Mouse (Mus musculus) cortical plate, adult 2 months (tissue): Measurements from ENCODE around the gene 9230113P08Rik. TPM values are rescaled to one million over a fixed set of nuclear protein-coding genes. Genes with fewer than 3 reads are reported as not detected.
"Not testable (repeated sequence)": the region's sequence is repeated elsewhere in the genome, so short reads cannot be mapped to it uniquely, and the experiment has no call there.

Experiments used
- H3K27ac ChIP-seq: fragments of 200-500 bp; 2 replicates; pipeline ENCODE4 v1.5.1; 2012; ENCODE audit warnings: low read length, control low read depth, inconsistent platforms; ENCODE audit not compliant: insufficient read depth
- H3K4me1 ChIP-seq: fragments of 200-500 bp; 2 replicates; pipeline ENCODE4 v1.6.1; 2011; ENCODE audit warnings: low read length; ENCODE audit not compliant: control insufficient read depth, insufficient read depth
- H3K4me3 ChIP-seq: fragments of 200-500 bp; 2 replicates; pipeline ENCODE4 v1.5.1; 2011; ENCODE audit warnings: mild to moderate bottlenecking, low read length, control low read depth; ENCODE audit not compliant: insufficient read depth
- CTCF ChIP-seq: fragments of 200-500 bp; IDR thresholded peaks from 2 replicates; pipeline ENCODE4 v1.5.1; 2011; ENCODE audit warnings: mild to moderate bottlenecking, control low read depth, low read length; ENCODE audit not compliant: insufficient read depth; ENCODE audit errors: extremely low read depth
- POLR2A ChIP-seq: fragments of 200-500 bp; IDR thresholded peaks from 2 replicates; pipeline ENCODE4 v1.6.1; 2011; ENCODE audit warnings: mild to moderate bottlenecking, low read length, control low read depth; ENCODE audit not compliant: insufficient read depth; ENCODE audit errors: extremely low read depth
- polyA plus RNA-seq: library from polyadenylated mRNA; depleted of rRNA; stranded (reverse); fragments of >200 nt; gene quantifications from 2 replicates; pipeline ENCODE4 v1.2.3, GENCODE M21; 2012; rRNA removed

Gene 9230113P08Rik
- polyA plus RNA-seq, result 0.06 and 0.13 TPM in 2 replicates

DNA sequence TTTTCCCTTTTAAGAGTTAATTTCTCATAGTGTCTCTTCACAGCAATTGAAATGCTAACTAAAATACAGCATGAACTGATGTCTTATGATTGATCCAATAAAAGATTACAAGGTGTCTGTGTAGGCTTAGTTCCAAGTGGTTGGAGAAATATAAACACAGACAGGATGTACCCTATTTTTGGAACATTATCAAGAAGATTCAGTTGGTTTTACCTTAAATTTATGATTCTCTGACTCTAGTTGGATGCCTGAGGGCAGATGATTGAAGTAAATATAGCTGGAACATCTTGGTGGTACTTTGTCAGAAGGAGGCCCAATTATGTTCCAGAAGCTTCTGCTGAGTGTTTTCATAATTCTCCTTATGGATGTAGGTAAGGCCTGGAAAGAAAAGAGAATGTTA, at the start of gene 9230113P08Rik:
TSS of gene 9230113P08Rik (plus strand) at position 301 of the 400 bp plus-strand sequence.
- not testable (repeated sequence) for H3K4me1 ChIP-seq, H3K4me3 ChIP-seq, H3K27ac ChIP-seq

GRCm38 (mm10) chr9:35893112-35893511, 15.1 kb upstream of the 9230113P08Rik start:
- H3K27ac ChIP-seq, H3K4me1 ChIP-seq, H3K4me3 ChIP-seq: not testable (repeated sequence)

DNA sequence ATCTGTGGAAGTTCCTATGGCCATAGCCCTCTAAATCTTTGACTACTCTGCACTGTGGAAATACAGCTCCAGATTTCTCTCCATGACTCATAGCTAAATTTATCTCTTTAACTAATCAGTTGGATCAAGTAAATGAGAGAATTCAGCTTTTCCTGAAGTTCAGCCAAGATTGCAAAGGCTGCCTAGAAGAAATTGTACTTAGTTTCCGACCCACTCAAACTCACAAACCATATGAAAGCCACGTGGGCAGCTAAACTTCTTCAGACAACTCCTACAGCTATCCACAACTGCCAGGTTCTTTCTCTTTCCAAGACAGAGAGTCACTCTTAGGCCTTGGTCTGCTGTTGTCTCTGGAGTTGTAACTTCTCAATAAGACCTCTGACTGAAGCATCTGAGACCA, 3.7 kb upstream of the 9230113P08Rik start:
- TF ChIP-seq CTCF, result no peak
- Histone ChIP-seq H3K4me3 (no peak overlapping the region), H3K27ac (no peak overlapping the region), H3K4me1 (no peaks in the 10 kb centered on the region)

GRCm38 (mm10) chr9:35930817-35931216, 22.6 kb downstream of the 9230113P08Rik start:
- H3K4me1 ChIP-seq, result no peaks in the 10 kb centered on the region
- H3K27ac ChIP-seq, result no peak overlapping the region
- TF ChIP-seq POLR2A (no peak), CTCF (no peak)
- H3K4me3 ChIP-seq, result no peak overlapping the region

Other genes with a start within 250 kb of the 9230113P08Rik start
- gene Pate1, start 221.0 kb upstream of the 9230113P08Rik start, polyA plus RNA-seq, result not detected in 2 replicates
- gene Gm17677, start 167.4 kb upstream of the 9230113P08Rik start, polyA plus RNA-seq, result not detected in 2 replicates
- not detected in 2 replicates for gene Gm17727, start 130.3 kb upstream of the 9230113P08Rik start, polyA plus RNA-seq
- gene Gm27235, start 118.3 kb upstream of the 9230113P08Rik start, polyA plus RNA-seq, result not detected in 2 replicates
- not detected in 2 replicates for gene D730048I06Rik, start 118.3 kb upstream of the 9230113P08Rik start, polyA plus RNA-seq
- not detected in 2 replicates for gene 9230110F15Rik, start 64.3 kb upstream of the 9230113P08Rik start, polyA plus RNA-seq
- gene Gm5916, start 220.4 kb downstream of the 9230113P08Rik start, polyA plus RNA-seq, result not detected in 2 replicates